Mouse (Mus musculus): Measurements from ENCODE around the gene 1700001P01Rik.

DNA sequence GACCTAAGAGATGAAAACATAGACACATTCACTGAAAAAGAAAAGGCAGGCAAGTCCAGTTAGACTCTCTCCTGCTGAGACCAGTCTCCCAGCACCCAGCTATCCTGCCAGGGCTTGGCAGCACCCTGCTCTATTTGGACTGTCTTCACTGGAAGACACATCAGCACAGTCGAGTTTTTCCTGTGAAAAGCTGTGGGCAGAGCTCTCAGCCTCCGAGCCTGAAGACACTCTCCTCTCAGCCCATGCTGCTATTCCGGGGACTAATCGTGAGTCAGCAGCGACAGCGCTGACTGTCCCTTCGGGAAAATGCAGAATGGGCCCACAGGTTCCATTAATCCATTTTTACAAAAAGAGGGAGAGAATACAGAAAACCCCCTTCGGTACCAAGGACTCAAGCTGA, 22.4 kb downstream of the 1700001P01Rik start:
- no peak for TF ChIP-seq CTCF (IDR thresholded peaks at IDR 0.05; ENCODE audit: borderline replicate concordance, insufficient read depth, low read depth, low read length)
- no peak for TF ChIP-seq POLR2A (IDR thresholded peaks at IDR 0.05; ENCODE audit: borderline replicate concordance, insufficient read depth, low read length)

Data from cerebellum, adult 2 months (tissue).